Mouse (Mus musculus) gastrocnemius, adult 8-10 months (tissue): ENCODE data around the gene Tnfsf4. TPM values are rescaled to one million over a fixed set of nuclear protein-coding genes. Genes with fewer than 3 reads are reported as not detected.

Experiments used
- DNase-seq, 2 experiments: peaks; one replicate each; pipeline ENCODE4 v3.0.0; 2022; ENCODE audit warnings: low spot score in 2 of 2
- total RNA-seq, 4 experiments: library from RNA; stranded (reverse); gene quantifications; 2 replicates each; pipeline ENCODE4 v1.2.4; 2022

The Tnfsf4 gene
- not detected for total RNA-seq

GRCm38 (mm10) chr1:161394931-161395459, at the start of gene Tnfsf4:
Gene Tnfsf4, plus strand, starts transcription at chr1:161395409.
- DNase-seq, result no peak

- DNase-seq, result no peak
Observed at GRCm38 (mm10) chr1:161350981-161351380, 44.2 kb upstream of the Tnfsf4 start.

- DNase-seq, result no peak
Observed at GRCm38 (mm10) chr1:161365006-161365405, 30.2 kb upstream of the Tnfsf4 start.

- DNase-seq, result no peak
Observed at GRCm38 (mm10) chr1:161371919-161372318, 23.3 kb upstream of the Tnfsf4 start.

GRCm38 (mm10) chr1:161375866-161376265, 19.3 kb upstream of the Tnfsf4 start:
- DNase-seq, result no peak

GRCm38 (mm10) chr1:161378571-161378970, 16.6 kb upstream of the Tnfsf4 start:
- no peak for DNase-seq

- no peak for DNase-seq
Observed at GRCm38 (mm10) chr1:161379685-161380424, 15.4 kb upstream of the Tnfsf4 start.

GRCm38 (mm10) chr1:161380425-161380780, 14.8 kb upstream of the Tnfsf4 start:
- no peak for DNase-seq

GRCm38 (mm10) chr1:161390066-161390465, 5.1 kb upstream of the Tnfsf4 start:
- DNase-seq, result no peak

GRCm38 (mm10) chr1:161392906-161393305, 2.3 kb upstream of the Tnfsf4 start:
- no peak for DNase-seq

- DNase-seq, result no peak
Observed at GRCm38 (mm10) chr1:161395610-161396009, 401 bp downstream of the Tnfsf4 start.

GRCm38 (mm10) chr1:161396351-161396750, 1.1 kb downstream of the Tnfsf4 start:
- no peak for DNase-seq

GRCm38 (mm10) chr1:161400126-161400525, 4.9 kb downstream of the Tnfsf4 start:
- peak; percentile 47 to 60 for DNase-seq

- DNase-seq, result no peak
Observed at GRCm38 (mm10) chr1:161403061-161403460, 7.9 kb downstream of the Tnfsf4 start.

GRCm38 (mm10) chr1:161406480-161406879, 11.3 kb downstream of the Tnfsf4 start:
- DNase-seq, result no peak

- DNase-seq, result no peak
Observed at GRCm38 (mm10) chr1:161419926-161420325, 24.7 kb downstream of the Tnfsf4 start.

- DNase-seq, result no peak
Observed at GRCm38 (mm10) chr1:161420646-161421045, 25.4 kb downstream of the Tnfsf4 start.

- DNase-seq, result no peak
Observed at GRCm38 (mm10) chr1:161426277-161427056, 31.3 kb downstream of the Tnfsf4 start.

GRCm38 (mm10) chr1:161427057-161427311, 31.8 kb downstream of the Tnfsf4 start:
- DNase-seq, result no peak

GRCm38 (mm10) chr1:161435781-161436180, 40.6 kb downstream of the Tnfsf4 start:
- no peak for DNase-seq

- DNase-seq, result no peak
Observed at GRCm38 (mm10) chr1:161436503-161436902, 41.3 kb downstream of the Tnfsf4 start.

- DNase-seq, result no peak
Observed at GRCm38 (mm10) chr1:161444858-161445257, 49.6 kb downstream of the Tnfsf4 start.
